Mouse (Mus musculus) lung, postnatal 36 days (tissue): ENCODE measurements around the gene Dop1a.

Source experiments
- DNase-seq: peaks from one replicate; pipeline ENCODE4 v3.0.0; 2022; ENCODE audit warnings: mixed read lengths

Gene Dop1a

GRCm38 (mm10) chr9:86507437-86507836 lies 40.5 kb downstream of the Dop1a start:
- DNase-seq: no peak

- DNase-seq: peak; percentile 4
Measured at GRCm38 (mm10) chr9:86513733-86514132, 46.8 kb downstream of the Dop1a start.

- DNase-seq: no peak
Measured at GRCm38 (mm10) chr9:86514390-86514789, 47.4 kb downstream of the Dop1a start.

GRCm38 (mm10) chr9:86514798-86515197 lies 47.8 kb downstream of the Dop1a start:
- no peak for DNase-seq

GRCm38 (mm10) chr9:86522335-86522734 lies 55.4 kb downstream of the Dop1a start:
- no peak for DNase-seq

GRCm38 (mm10) chr9:86525600-86525999 lies 58.6 kb downstream of the Dop1a start:
- no peak for DNase-seq

- DNase-seq: no peak
Measured at GRCm38 (mm10) chr9:86534071-86534470, 67.1 kb downstream of the Dop1a start.

GRCm38 (mm10) chr9:86543451-86543850 lies 76.5 kb downstream of the Dop1a start:
- no peak for DNase-seq

GRCm38 (mm10) chr9:86544559-86544958 lies 77.6 kb downstream of the Dop1a start:
- no peak for DNase-seq

GRCm38 (mm10) chr9:86549637-86550162 lies 82.7 kb downstream of the Dop1a start:
- no peak for DNase-seq

GRCm38 (mm10) chr9:86550717-86551116 lies 83.8 kb downstream of the Dop1a start:
- DNase-seq: no peak

GRCm38 (mm10) chr9:86553886-86554285 lies 86.9 kb downstream of the Dop1a start:
- no peak for DNase-seq

- no peak for DNase-seq
Measured at GRCm38 (mm10) chr9:86554641-86555040, 87.7 kb downstream of the Dop1a start.

GRCm38 (mm10) chr9:86560543-86560942 lies 93.6 kb downstream of the Dop1a start:
- peak; percentile 59 for DNase-seq

GRCm38 (mm10) chr9:86569314-86569910 lies 102.5 kb downstream of the Dop1a start:
- no peak for DNase-seq

- no peak for DNase-seq
Measured at GRCm38 (mm10) chr9:86570261-86570890, 103.4 kb downstream of the Dop1a start.

- DNase-seq: peak; percentile 27
Measured at GRCm38 (mm10) chr9:86570946-86571345, 104.0 kb downstream of the Dop1a start.

- DNase-seq: peak; percentile 97
Measured at GRCm38 (mm10) chr9:86571540-86572135, 104.7 kb downstream of the Dop1a start, which contains the start of the genes Pgm3 and Rwdd2a. Gene Pgm3 (minus strand): TSS chr9:86571842. Gene Rwdd2a (plus strand): TSS chr9:86571991.

- no peak for DNase-seq
Measured at GRCm38 (mm10) chr9:86572196-86572595, 105.2 kb downstream of the Dop1a start.

- peak; percentile 96 for DNase-seq
Measured at GRCm38 (mm10) chr9:86572636-86573291, 105.8 kb downstream of the Dop1a start.

- DNase-seq: no peak
Measured at GRCm38 (mm10) chr9:86573616-86574303, 106.8 kb downstream of the Dop1a start.

GRCm38 (mm10) chr9:86575178-86575577 lies 108.2 kb downstream of the Dop1a start:
- DNase-seq: no peak

GRCm38 (mm10) chr9:86579657-86580056 lies 112.7 kb downstream of the Dop1a start:
- no peak for DNase-seq
